10 mouse cellular contexts compared by ENCODE assay signal in the genomic region with DNA sequence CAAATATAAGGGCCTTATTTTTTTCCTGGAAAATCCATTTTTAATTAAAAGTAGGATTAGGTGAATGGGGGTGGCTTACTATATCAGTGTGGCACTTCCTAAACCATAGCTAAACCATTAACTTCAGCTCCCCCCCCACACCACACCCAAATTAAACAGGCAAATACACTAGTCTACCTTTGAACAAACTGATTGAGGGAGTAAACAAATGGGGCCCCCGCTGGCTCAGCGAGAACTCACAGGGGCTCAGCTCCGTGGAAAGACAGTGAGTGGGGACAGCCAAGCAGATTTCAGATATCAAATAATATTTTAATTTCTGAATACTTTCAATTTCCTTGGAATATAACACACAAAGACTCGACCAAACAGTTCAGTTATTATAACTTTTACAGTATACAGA. TPM values are rescaled to one million over a fixed set of nuclear protein-coding genes. Genes with fewer than 3 reads are reported as not detected.
DNase-seq lines count a peak whose midpoint lies in the region; ATAC-seq and TF ChIP-seq lines count a peak whose summit lies in the region.
"Had no signal": no experiment of that assay in that cellular context is flagged by ENCODE, and none has a peak within 500 bp of the region (broad histone marks: within the 10 kb centered on the region; RNA-seq: fewer than 3 reads in every experiment).

No protein-coding gene starts in this region.

- DNase-seq in liver, adult 2 months (ENCODE audit: extremely low read depth, low read depth, low spot score), result no peak
- no peak for DNase-seq in liver
- peak; percentile 31 for DNase-seq in limb, embryonic 11.5 days (ENCODE audit: low spot score)
- no peak for DNase-seq in cerebellum, postnatal 14 days
- DNase-seq in cerebellum, postnatal 25 days, result no peak
- no peak for DNase-seq in frontal cortex, adult 2 months (ENCODE audit: extremely low spot score in 1 of 2, low spot score in 1 of 2)

- peak overlapping the region; percentile 47 for H3K4me2 ChIP-seq in forebrain, embryonic 16.5 days (ENCODE audit: low read length)
- peak overlapping the region; percentile 26 for H3K4me2 ChIP-seq in limb, embryonic 11.5 days (ENCODE audit: low read depth, severe bottlenecking)
- H3K4me2 ChIP-seq in neural tube, embryonic 15.5 days, result peak overlapping the region; percentile 89

- no peaks in the 10 kb centered on the region for H3K27me3 ChIP-seq in liver, adult 2 months (ENCODE audit: control insufficient read depth, insufficient read depth, low read length)
- peaks cover 47% of the 10 kb centered on the region for H3K27me3 ChIP-seq in forebrain, embryonic 16.5 days (replicated peaks; ENCODE audit: control insufficient read depth, insufficient read depth, low read length)
- H3K27me3 ChIP-seq in limb, embryonic 11.5 days (ENCODE audit: control insufficient read depth, insufficient read depth, low read length), result no peaks in the 10 kb centered on the region
- H3K27me3 ChIP-seq in neural tube, embryonic 15.5 days (replicated peaks), result no peaks in the 10 kb centered on the region

- peak overlapping the region; percentile 55; the same call in 1 of the 2 replicates for H3K9ac ChIP-seq in liver, adult 2 months (ENCODE audit: low read depth, low read length)
- peak overlapping the region; percentile 25; the same call in 1 of the 2 replicates for H3K9ac ChIP-seq in forebrain, embryonic 16.5 days (replicated peaks; ENCODE audit: low read depth, low read length)
- peak overlapping the region; percentile 19; the same call in 1 of the 2 replicates for H3K9ac ChIP-seq in limb, embryonic 11.5 days (ENCODE audit: low read length)
- H3K9ac ChIP-seq in neural tube, embryonic 15.5 days (replicated peaks), result 0 out of 2 replicates have a peak overlapping the region, but pooled peaks have one; percentile 23

- peaks cover 24% of the 10 kb centered on the region for H3K79me2 ChIP-seq in liver, adult 2 months (ENCODE audit: control insufficient read depth, insufficient read depth, low read length)

- H3K27ac ChIP-seq in liver, adult 2 months (replicated peaks; ENCODE audit: insufficient read depth, low read depth, low read length), result no peak overlapping the region; the same call in 1 of the 2 replicates
- peak overlapping the region; percentile 23; the same call in 1 of the 2 replicates for H3K27ac ChIP-seq in forebrain, embryonic 16.5 days (ENCODE audit: low read length)
- H3K27ac ChIP-seq in limb, embryonic 11.5 days (replicated peaks; ENCODE audit: low read depth, low read length), result 0 out of 2 replicates have a peak overlapping the region, but pooled peaks have one; percentile 16
- H3K27ac ChIP-seq in neural tube, embryonic 15.5 days (replicated peaks), result 0 out of 2 replicates have a peak overlapping the region, but pooled peaks have one; percentile 41

- H3K4me1 ChIP-seq in liver, adult 2 months (ENCODE audit: control insufficient read depth, insufficient read depth, low read length), result peaks cover 21% of the 10 kb centered on the region
- peaks cover 11% of the 10 kb centered on the region for H3K4me1 ChIP-seq in forebrain, embryonic 16.5 days (replicated peaks; ENCODE audit: control insufficient read depth, insufficient read depth, low read length)
- H3K4me1 ChIP-seq in limb, embryonic 11.5 days (ENCODE audit: control insufficient read depth, insufficient read depth, low read length), result peaks cover 31% of the 10 kb centered on the region
- H3K4me1 ChIP-seq in neural tube, embryonic 15.5 days, result peaks cover 50% of the 10 kb centered on the region

- H3K9me3 ChIP-seq in forebrain, embryonic 16.5 days (ENCODE audit: control insufficient read depth, low read length), result no peaks in the 10 kb centered on the region
- H3K9me3 ChIP-seq in limb, embryonic 11.5 days (ENCODE audit: control insufficient read depth, low read length), result no peaks in the 10 kb centered on the region
- no peaks in the 10 kb centered on the region for H3K9me3 ChIP-seq in neural tube, embryonic 15.5 days (replicated peaks)

- H3K36me3 ChIP-seq in liver, adult 2 months (ENCODE audit: control insufficient read depth, insufficient read depth, low read length), result peaks cover 36% of the 10 kb centered on the region
- H3K36me3 ChIP-seq in forebrain, embryonic 16.5 days (ENCODE audit: control insufficient read depth, insufficient read depth), result no peaks in the 10 kb centered on the region
- H3K36me3 ChIP-seq in limb, embryonic 11.5 days (ENCODE audit: control insufficient read depth, insufficient read depth, low read length), result no peaks in the 10 kb centered on the region
- H3K36me3 ChIP-seq in neural tube, embryonic 15.5 days, result no peaks in the 10 kb centered on the region

- ATAC-seq in forebrain, embryonic 16.5 days, result no peak
- ATAC-seq in limb, embryonic 11.5 days (ENCODE audit: insufficient number of reproducible peaks, low FRiP score, low TSS enrichment, low read depth), result no peak
- ATAC-seq in neural tube, embryonic 15.5 days (ENCODE audit: low FRiP score), result no peak

- no peak for TF ChIP-seq CTCF in liver, adult 2 months (IDR thresholded peaks at IDR 0.05; ENCODE audit: low read depth, low read length)

- TF ChIP-seq POLR2A in liver, adult 2 months (IDR thresholded peaks at IDR 0.05; ENCODE audit: extremely low read depth, insufficient read depth, low read length), result no peak

- WGBS in liver, adult 2 months, result 11% methylated on average over 4 of the region's 4 CpGs
- WGBS in forebrain, embryonic 16.5 days, result 13% methylated on average over 4 of the region's 4 CpGs
- 9% methylated on average over 4 of the region's 4 CpGs for WGBS in limb, embryonic 11.5 days
- WGBS in neural tube, embryonic 15.5 days, result 12% methylated on average over 4 of the region's 4 CpGs

- peak overlapping the region; percentile 29; the same call in 1 of the 2 replicates for H3K4me3 ChIP-seq in liver, adult 2 months (ENCODE audit: insufficient read depth, low read depth, low read length)
- H3K4me3 ChIP-seq in forebrain, embryonic 16.5 days (replicated peaks; ENCODE audit: low read length), result peak overlapping the region; percentile 29
- H3K4me3 ChIP-seq in limb, embryonic 11.5 days (ENCODE audit: low read depth, low read length), result peak overlapping the region; percentile 10; the same call in 1 of the 2 replicates
- H3K4me3 ChIP-seq in neural tube, embryonic 15.5 days (replicated peaks), result peak overlapping the region; percentile 16

RNA-seq across cellular contexts. Expression of a gene that starts 13.4 kb away (rescaled TPM):
- total RNA-seq in liver, adult 2 months (2014; rRNA removed), result 14.5 and 16.1 TPM in 2 replicates
- 64.2 and 84.0 TPM in 2 replicates for polyA plus RNA-seq in liver, adult 2 months (2012; rRNA removed)
- 88.4 and 90.6 TPM in 2 replicates for polyA plus RNA-seq in forebrain, embryonic 16.5 days (2015; fragmentation: Nextera tagmentation; extraction: Ambion mirVana)
- polyA plus RNA-seq in limb, embryonic 11.5 days (2014; fragmentation: Nextera tagmentation; extraction: Ambion mirVana), result 71.4 and 79.5 TPM in 2 replicates
- polyA plus RNA-seq in neural tube, embryonic 15.5 days (2015; fragmentation: Nextera tagmentation; extraction: Ambion mirVana), result 60.3 and 62.5 TPM in 2 replicates
- 29.0 and 30.2 TPM in 2 replicates for polyA plus RNA-seq in frontal cortex, adult 2 months (2012; rRNA removed)
- total RNA-seq: common myeloid progenitor, adult 5-6 weeks; MEL had no signal

Comparison
In these comparisons a context has a peak if more than half of its experiments do, and no peak if none do; other contexts are left out.
1. H3K4me2 ChIP-seq: peak in every context shown above with its lines; median percentile 89 in neural tube, embryonic 15.5 days; 47 in forebrain, embryonic 16.5 days; 26 in limb, embryonic 11.5 days.